Mouse (Mus musculus) stomach, postnatal 0 days (tissue): ENCODE results near the gene Slc12a6. TPM values are rescaled to one million over a fixed set of nuclear protein-coding genes. Genes with fewer than 3 reads are reported as not detected.

Source experiments
- ATAC-seq: fragments of 200-750 bp; cut with Nextera tagmentation; 2 replicates; pipeline ENCODE4 v1.8.0; 2017; ENCODE audit not compliant: low FRiP score, low TSS enrichment
- DNase-seq: peaks from one replicate; pipeline ENCODE4 v3.0.0-alpha.2; 2016; ENCODE audit warnings: low spot score
- H3K27ac ChIP-seq: fragments of 300-500 bp; sonication (generic); replicated peaks from 2 replicates; pipeline ENCODE4 v1.5.1; 2014; ENCODE audit warnings: mild to moderate bottlenecking, control low read depth
- H3K27me3 ChIP-seq: fragments of 300-500 bp; sonication (generic); 2 replicates; pipeline ENCODE4 v1.6.1; 2014; ENCODE audit warnings: low read length; ENCODE audit not compliant: control insufficient read depth, insufficient read depth
- H3K36me3 ChIP-seq: fragments of 300-500 bp; sonication (generic); 2 replicates; pipeline ENCODE4 v1.6.1; 2014; ENCODE audit warnings: low read length, mixed read lengths; ENCODE audit not compliant: control insufficient read depth, insufficient read depth
- H3K4me1 ChIP-seq: fragments of 300-500 bp; sonication (generic); replicated peaks from 2 replicates; pipeline ENCODE4 v1.6.1; 2014; ENCODE audit warnings: antibody characterized with exemption; ENCODE audit not compliant: control insufficient read depth, insufficient read depth
- H3K4me2 ChIP-seq: fragments of 300-500 bp; sonication (generic); replicated peaks from 2 replicates; pipeline ENCODE4 v1.6.1; 2014; ENCODE audit warnings: low read depth, mild to moderate bottlenecking, control low read depth, moderate library complexity
- H3K4me3 ChIP-seq: fragments of 300-500 bp; sonication (generic); 2 replicates; pipeline ENCODE4 v1.5.1; 2014; ENCODE audit warnings: low read depth, low read length, control low read depth
- H3K9ac ChIP-seq: fragments of 300-500 bp; sonication (generic); 2 replicates; pipeline ENCODE4 v1.6.1; 2014; ENCODE audit warnings: mild to moderate bottlenecking, low read length, control low read depth, mixed read lengths
- H3K9me3 ChIP-seq: fragments of 300-500 bp; sonication (generic); 2 replicates; pipeline ENCODE4 v1.6.1; 2016; ENCODE audit warnings: low read length; ENCODE audit not compliant: control insufficient read depth
- CTCF ChIP-seq: IDR thresholded peaks from 2 replicates; pipeline ENCODE4 v1.5.1; 2016; ENCODE audit warnings: antibody characterized with exemption, low read depth, mild to moderate bottlenecking, moderate library complexity
- EP300 ChIP-seq: optimal IDR thresholded peaks from 2 replicates; pipeline ENCODE3; 2016; ENCODE audit warnings: antibody characterized with exemption
- WGBS: fragments of 180-500 bp; shearing (Covaris S2); extraction: QIAGEN DNeasy Blood & Tissue Kit; methylation state at CpG from one replicate; pipeline ENCODE4 v1.1.7; 2014; 5-methylcytosine and 5-hydroxymethylcytosine counted together
- polyA plus RNA-seq: library from polyadenylated mRNA; unstranded; fragments of >200 nt; fragmentation: Nextera tagmentation; extraction: Ambion mirVana; gene quantifications from 2 replicates; pipeline ENCODE4 v1.2.1, GENCODE M21; 2015

The Slc12a6 gene
- polyA plus RNA-seq, 1 experiment from 2014 or later: 5.4 TPM

GRCm38 (mm10) chr2:112232623-112233022 is 33.0 kb upstream of the Slc12a6 start:
- Histone ChIP-seq H3K4me2 (no peak overlapping the region), H3K27ac (no peak overlapping the region), H3K9ac (no peak overlapping the region), H3K36me3 (no peaks in the 10 kb centered on the region), H3K9me3 (no peaks in the 10 kb centered on the region), H3K4me1 (no peaks in the 10 kb centered on the region), H3K27me3 (no peaks in the 10 kb centered on the region), H3K4me3 (no peak overlapping the region)
- WGBS: 77% methylated on average over 1 of the region's 1 CpGs
- ATAC-seq: no peak
- TF ChIP-seq CTCF (no peak), EP300 (no peak)
- no peak for DNase-seq

- H3K27ac ChIP-seq: no peak overlapping the region
- WGBS: 74% methylated on average over 2 of the region's 2 CpGs
- H3K4me2 ChIP-seq: no peak overlapping the region
- H3K36me3 ChIP-seq: no peaks in the 10 kb centered on the region
- no peak overlapping the region for H3K4me3 ChIP-seq
- no peaks in the 10 kb centered on the region for H3K4me1 ChIP-seq
- H3K27me3 ChIP-seq: no peaks in the 10 kb centered on the region
- H3K9ac ChIP-seq: no peak overlapping the region
- H3K9me3 ChIP-seq: no peaks in the 10 kb centered on the region
- TF ChIP-seq CTCF: no peak
- TF ChIP-seq EP300: no peak
- ATAC-seq (no peak), DNase-seq (no peak)
Measured at GRCm38 (mm10) chr2:112236620-112237019, 29.0 kb upstream of the Slc12a6 start.

GRCm38 (mm10) chr2:112238006-112238405 is 27.6 kb upstream of the Slc12a6 start:
- WGBS: 4% methylated on average over 4 of the region's 4 CpGs
- Histone ChIP-seq H3K27me3 (no peaks in the 10 kb centered on the region), H3K9ac (no peak overlapping the region), H3K4me2 (peak overlapping the region; percentile 20; the same call in 1 of the 2 replicates), H3K36me3 (no peaks in the 10 kb centered on the region), H3K9me3 (no peaks in the 10 kb centered on the region), H3K27ac (peak overlapping the region; percentile 49; the same call in 1 of the 2 replicates), H3K4me3 (no peak overlapping the region), H3K4me1 (no peaks in the 10 kb centered on the region)
- TF ChIP-seq CTCF (peak; percentile 25; the same call in 1 of the 2 replicates), EP300 (no peak)
- DNase-seq (no peak), ATAC-seq (no peak)

- ATAC-seq (peak; percentile 89), DNase-seq (peak; percentile 88)
- Histone ChIP-seq H3K27me3 (no peaks in the 10 kb centered on the region), H3K4me3 (peak within 1 kb of the TSS; percentile 88), H3K9ac (peak within 1 kb of the TSS; percentile 76), H3K27ac (peak within 1 kb of the TSS; percentile 94), H3K4me2 (peak within 1 kb of the TSS; percentile 96), H3K9me3 (no peaks in the 10 kb centered on the region), H3K36me3 (no peaks in the 10 kb centered on the region), H3K4me1 (no peaks in the 10 kb centered on the region)
- TF ChIP-seq EP300 (no peak), CTCF (peak; percentile 93)
- WGBS: under 1% methylated on average over 70 of the region's 94 CpGs
Measured at GRCm38 (mm10) chr2:112239212-112239934, 26.3 kb upstream of the Slc12a6 start, which contains the start of gene Lpcat4. Gene Lpcat4, plus strand, starts transcription at chr2:112239468.

- H3K9me3 ChIP-seq: no peaks in the 10 kb centered on the region
- WGBS: 3% methylated on average over 24 of the region's 28 CpGs
- no peaks in the 10 kb centered on the region for H3K36me3 ChIP-seq
- DNase-seq (peak; percentile 61), ATAC-seq (peak; percentile 31)
- H3K4me3 ChIP-seq: peak overlapping the region; percentile 88
- H3K4me1 ChIP-seq: no peaks in the 10 kb centered on the region
- TF ChIP-seq EP300 (no peak), CTCF (peak; percentile 35)
- H3K27me3 ChIP-seq: no peaks in the 10 kb centered on the region
- peak overlapping the region; percentile 76 for H3K9ac ChIP-seq
- peak overlapping the region; percentile 94 for H3K27ac ChIP-seq
- peak overlapping the region; percentile 96 for H3K4me2 ChIP-seq
Measured at GRCm38 (mm10) chr2:112239935-112240721, 25.5 kb upstream of the Slc12a6 start.
